Mouse (Mus musculus) CH12.LX (cell line): ENCODE data around the gene Gkap1. TPM values are rescaled to one million over a fixed set of nuclear protein-coding genes. Genes with fewer than 3 reads are reported as not detected.

ENCODE experiments used
- DNase-seq: peaks from one replicate; pipeline ENCODE4 v3.0.0-alpha.2; 2013; ENCODE audit errors: extremely low read depth
- H3K27ac ChIP-seq: 2 replicates; pipeline ENCODE4 v1.5.1; 2012; ENCODE audit warnings: low read depth, mild to moderate bottlenecking, control low read depth, moderate library complexity; ENCODE audit not compliant: insufficient read depth
- H3K27me3 ChIP-seq: replicated peaks from 2 replicates; pipeline ENCODE3; 2012; ENCODE audit warnings: inconsistent platforms
- H3K36me3 ChIP-seq, 2 experiments: replicated peaks in 1 of 2; 2 replicates each; pipeline versions ENCODE3 to v1.6.1; 2012; ENCODE audit warnings: inconsistent platforms in 1 of 2, low read length in 1 of 2, mild to moderate bottlenecking in 1 of 2, mixed read lengths in 1 of 2, moderate library complexity in 1 of 2; ENCODE audit not compliant: control insufficient read depth in 1 of 2, insufficient read depth in 1 of 2
- H3K4me1 ChIP-seq, 2 experiments: 2 replicates each; pipeline ENCODE4 v1.6.1; 2012; ENCODE audit warnings: inconsistent platforms in 1 of 2, moderate library complexity in 1 of 2; ENCODE audit not compliant: insufficient read depth in 2 of 2, control insufficient read depth in 1 of 2
- H3K4me2 ChIP-seq: 2 replicates; pipeline ENCODE4 v1.6.1; 2012; ENCODE audit warnings: low read depth, mild to moderate bottlenecking, control low read depth; ENCODE audit not compliant: poor library complexity, insufficient read depth, severe bottlenecking
- H3K4me3 ChIP-seq, 3 experiments: fragments of 150-350 bp in 1 of 3; sonication (generic) in 1 of 3; replicated peaks in 1 of 3; 2 replicates each; pipeline versions ENCODE3 to v1.5.1; 2011 to 2012; ENCODE audit warnings: low read depth in 2 of 3, low read length in 2 of 3, mild to moderate bottlenecking in 2 of 3, moderate library complexity in 2 of 3, control low read depth in 1 of 3, improper control_type of control experiment in 1 of 3, inconsistent platforms in 1 of 3, mixed read lengths in 1 of 3; ENCODE audit not compliant: poor library complexity in 1 of 3
- H3K79me2 ChIP-seq: replicated peaks from 2 replicates; pipeline ENCODE4 v1.6.1; 2012; ENCODE audit warnings: mild to moderate bottlenecking, moderate library complexity; ENCODE audit not compliant: control insufficient read depth, poor library complexity, insufficient read depth, severe bottlenecking; ENCODE audit errors: extremely low read depth
- H3K9ac ChIP-seq: 2 replicates; pipeline ENCODE4 v1.6.1; 2012; ENCODE audit warnings: low read depth, mild to moderate bottlenecking, control low read depth, moderate library complexity; ENCODE audit not compliant: insufficient read depth
- H3K9me3 ChIP-seq: replicated peaks from 2 replicates; pipeline ENCODE3; 2012; ENCODE audit warnings: low read length, inconsistent platforms, mixed read lengths
- BHLHE40 ChIP-seq: IDR thresholded peaks from 2 replicates; pipeline ENCODE4 v1.6.1; 2011; ENCODE audit warnings: mild to moderate bottlenecking, low read depth, low read length, improper control_type of control experiment
- CHD2 ChIP-seq: IDR thresholded peaks from 2 replicates; pipeline ENCODE4 v1.6.1; 2011; ENCODE audit warnings: low read length, improper control_type of control experiment
- ELF1 ChIP-seq: IDR thresholded peaks from 2 replicates; pipeline ENCODE4 v1.6.1; 2014; ENCODE audit warnings: low read depth, mild to moderate bottlenecking, inconsistent platforms, low read length, improper control_type of control experiment
- ETS1 ChIP-seq: conservative IDR thresholded peaks from 2 replicates; pipeline ENCODE4 v1.6.1; 2012; ENCODE audit warnings: low read depth, mild to moderate bottlenecking, inconsistent platforms, low read length, improper control_type of control experiment, moderate library complexity
- GABPA ChIP-seq: IDR thresholded peaks from 2 replicates; pipeline ENCODE4 v1.6.1; 2012; ENCODE audit warnings: low read depth, low read length, improper control_type of control experiment, inconsistent platforms; ENCODE audit not compliant: insufficient replicate concordance
- IRF4 ChIP-seq: IDR thresholded peaks from 2 replicates; pipeline ENCODE4 v1.6.1; 2014; ENCODE audit warnings: low read depth, mild to moderate bottlenecking, inconsistent platforms, low read length, improper control_type of control experiment
- JUN ChIP-seq: IDR thresholded peaks from 2 replicates; pipeline ENCODE4 v1.6.1; 2011; ENCODE audit warnings: low read depth, mild to moderate bottlenecking, low read length, improper control_type of control experiment, moderate library complexity; ENCODE audit not compliant: insufficient read depth
- MAFK ChIP-seq: IDR thresholded peaks from 2 replicates; pipeline ENCODE4 v1.6.1; 2011; ENCODE audit warnings: low read length, improper control_type of control experiment; ENCODE audit not compliant: insufficient replicate concordance
- MEF2A ChIP-seq: IDR thresholded peaks from 2 replicates; pipeline ENCODE4 v1.6.1; 2014; ENCODE audit warnings: low read depth, mild to moderate bottlenecking, inconsistent platforms, low read length, improper control_type of control experiment, borderline replicate concordance
- MXI1 ChIP-seq: IDR thresholded peaks from 2 replicates; pipeline ENCODE4 v1.6.1; 2011; ENCODE audit warnings: mild to moderate bottlenecking, low read depth, low read length, improper control_type of control experiment
- MYC ChIP-seq: IDR thresholded peaks from 2 replicates; pipeline ENCODE4 v1.6.1; 2011; ENCODE audit warnings: low read depth, mild to moderate bottlenecking, improper control_type of control experiment, low read length
- NRF1 ChIP-seq: IDR thresholded peaks from 2 replicates; pipeline ENCODE4 v1.6.1; 2014; ENCODE audit warnings: low read depth, mild to moderate bottlenecking, inconsistent platforms, low read length, improper control_type of control experiment, moderate library complexity
- PAX5 ChIP-seq: IDR thresholded peaks from 2 replicates; pipeline ENCODE4 v1.6.1; 2012; ENCODE audit warnings: low read length, inconsistent platforms, mixed read lengths
- RAD21 ChIP-seq: IDR thresholded peaks from 2 replicates; pipeline ENCODE4 v1.6.1; 2011; ENCODE audit warnings: low read depth, mild to moderate bottlenecking, low read length, improper control_type of control experiment, moderate library complexity
- SMC3 ChIP-seq: IDR thresholded peaks from 2 replicates; pipeline ENCODE4 v1.6.1; 2011; ENCODE audit warnings: low read depth, low read length, improper control_type of control experiment
- TBP ChIP-seq: conservative IDR thresholded peaks from 2 replicates; pipeline ENCODE4 v1.6.1; 2011; ENCODE audit warnings: low read depth, low read length, improper control_type of control experiment
- UBTF ChIP-seq: IDR thresholded peaks from 2 replicates; pipeline ENCODE4 v1.6.1; 2012; ENCODE audit warnings: low read depth, mild to moderate bottlenecking, inconsistent platforms, low read length, improper control_type of control experiment, moderate library complexity
- USF1 ChIP-seq: IDR thresholded peaks from 2 replicates; pipeline ENCODE4 v1.6.1; 2014; ENCODE audit warnings: low read depth, mild to moderate bottlenecking, inconsistent platforms, low read length, improper control_type of control experiment
- USF2 ChIP-seq: conservative IDR thresholded peaks from 2 replicates; pipeline ENCODE4 v1.6.1; 2011; ENCODE audit warnings: low read depth, low read length, improper control_type of control experiment
- ZKSCAN1 ChIP-seq: IDR thresholded peaks from 2 replicates; pipeline ENCODE4 v1.6.1; 2012; ENCODE audit warnings: low read depth, inconsistent platforms, low read length, improper control_type of control experiment, borderline replicate concordance
- ZMIZ1 ChIP-seq: IDR thresholded peaks from 2 replicates; pipeline ENCODE4 v1.6.1; 2012; ENCODE audit warnings: low read depth, mild to moderate bottlenecking, inconsistent platforms, low read length, improper control_type of control experiment
- ZNF384 ChIP-seq: IDR thresholded peaks from 2 replicates; pipeline ENCODE4 v1.6.1; 2012; ENCODE audit warnings: low read depth, low read length, improper control_type of control experiment, inconsistent platforms
- dilution Hi-C: fragments of 300-500 bp; cut with MboI; formaldehyde crosslinking; loops from 2 replicates; pipeline ENCODE4 v1.14.3; 2020; ENCODE audit warnings: low sequenced_read_pairs; ENCODE audit not compliant: extremely low pct_unique_long_range_greater_than_20kb, extremely low pct_ligation_motif_present
- in situ Hi-C: fragments of 300-500 bp; cut with MboI; formaldehyde crosslinking; loops from 3 replicates; pipeline ENCODE4 v1.14.3; 2019; ENCODE audit warnings: low sequenced_read_pairs, low pct_ligation_motif_present, low pct_unique_long_range_greater_than_20kb, mixed read lengths
- polyA plus RNA-seq: library from polyadenylated mRNA; unstranded; fragments of >175 nt; gene quantifications from 2 replicates; pipeline ENCODE4 v1.2.1, GENCODE M21; 2012; ENCODE audit warnings: low read depth; ENCODE audit not compliant: insufficient read length
- total RNA-seq, 2 experiments: library from RNA; depleted of rRNA; stranded (reverse); fragments of 300-350 nt in 1 of 2; fragments of >200 nt in 1 of 2; gene quantifications; 2 replicates each; pipeline ENCODE4 v1.2.3; 2012 to 2014

Gkap1 gene
- total and polyA plus RNA-seq, 3 experiments, result 0.82 to 2.0 (median 1.3) TPM

- no peak overlapping the region for H3K4me2 ChIP-seq
- in situ Hi-C loops, result no loop called here
Observed at GRCm38 (mm10) chr13:58220206-58220605, 55.3 kb downstream of the Gkap1 start.

GRCm38 (mm10) chr13:58217536-58217935 is 58.0 kb downstream of the Gkap1 start:
- Histone ChIP-seq H3K4me2 (no peak overlapping the region), H3K4me3 (no peak overlapping the region), H3K9ac (no peak overlapping the region), H3K27ac (no peak overlapping the region), H3K9me3 (no peaks in the 10 kb centered on the region), H3K79me2 (peaks cover 25% of the 10 kb centered on the region), H3K4me1 (peaks cover 4 to 21% of the 10 kb centered on the region in 2 experiments; a peak in 3 of 4 replicates), H3K36me3 (peaks cover 0 to under 1% of the 10 kb centered on the region in 2 experiments), H3K27me3 (no peaks in the 10 kb centered on the region)
- in situ Hi-C loops (no loop called here), dilution Hi-C loops (no loop called here)
- no peak for DNase-seq
- TF ChIP-seq ELF1 (no peak), UBTF (no peak), USF1 (no peak), SMC3 (no peak), ETS1 (no peak), IRF4 (no peak), MEF2A (no peak), MYC (no peak), ZKSCAN1 (no peak), USF2 (no peak), ZMIZ1 (no peak), GABPA (no peak), JUN (no peak), MXI1 (no peak), RAD21 (no peak), CHD2 (no peak), PAX5 (no peak), MAFK (no peak), TBP (no peak)

More at GRCm38 (mm10) chr13:58220206-58220605, 55.3 kb downstream of the Gkap1 start:
- Histone ChIP-seq H3K27me3 (no peaks in the 10 kb centered on the region), H3K36me3 (no peaks in the 10 kb centered on the region), H3K4me1 (peaks cover 4 to 11% of the 10 kb centered on the region in 2 experiments; a peak in 2 of 4 replicates), H3K79me2 (0 out of 2 replicates have a peak, but pooled peaks cover under 1% of the 10 kb centered on the region), H3K9me3 (no peaks in the 10 kb centered on the region), H3K9ac (no peak overlapping the region), H3K4me3 (no peak overlapping the region), H3K27ac (no peak overlapping the region)
- dilution Hi-C loops, result no loop called here
- no peak for DNase-seq
- no peak for TF ChIP-seq BHLHE40
- TF ChIP-seq ZNF384, result no peak
- TF ChIP-seq GABPA, result no peak
- TF ChIP-seq MYC, result no peak
- TF ChIP-seq NRF1, result no peak
- no peak for TF ChIP-seq USF2
